Mouse (Mus musculus) urinary bladder, postnatal 4 days (tissue): ENCODE results near the gene Cd44.

Experiments used
- DNase-seq, 2 experiments: peaks; one replicate each; pipeline ENCODE4 v3.0.0; 2021 to 2022; ENCODE audit warnings: low spot score in 2 of 2

Cd44 gene

DNA sequence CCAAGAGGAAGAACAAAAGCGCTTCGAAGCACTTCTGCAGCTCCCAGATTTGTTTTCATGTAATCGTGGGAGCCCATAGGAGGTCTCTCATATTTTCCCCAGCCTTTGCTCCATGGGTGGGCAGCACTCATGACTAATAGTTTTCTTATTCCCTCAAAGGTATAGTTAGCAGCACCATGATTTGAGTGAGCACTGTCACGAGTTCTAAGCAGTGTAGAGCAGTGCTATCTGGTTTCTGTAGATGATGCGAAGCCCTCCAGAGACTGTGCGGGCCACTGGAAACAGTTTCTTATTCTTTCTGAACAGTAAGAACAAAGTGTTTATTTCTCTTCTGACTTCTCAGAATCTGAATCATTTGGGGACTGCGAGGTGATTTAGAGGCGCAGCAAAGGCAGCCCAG is 80.7 kb downstream of the Cd44 start:
- no peak for DNase-seq

- no peak for DNase-seq
Measured at GRCm38 (mm10) chr2:102820225-102820711, 81.2 kb downstream of the Cd44 start.

GRCm38 (mm10) chr2:102815289-102815809 is 86.1 kb downstream of the Cd44 start:
- DNase-seq, result no peak

- DNase-seq, result no peak
Measured at GRCm38 (mm10) chr2:102812756-102813155, 88.7 kb downstream of the Cd44 start.

GRCm38 (mm10) chr2:102809436-102809835 is 92.0 kb downstream of the Cd44 start:
- DNase-seq, result no peak

DNA sequence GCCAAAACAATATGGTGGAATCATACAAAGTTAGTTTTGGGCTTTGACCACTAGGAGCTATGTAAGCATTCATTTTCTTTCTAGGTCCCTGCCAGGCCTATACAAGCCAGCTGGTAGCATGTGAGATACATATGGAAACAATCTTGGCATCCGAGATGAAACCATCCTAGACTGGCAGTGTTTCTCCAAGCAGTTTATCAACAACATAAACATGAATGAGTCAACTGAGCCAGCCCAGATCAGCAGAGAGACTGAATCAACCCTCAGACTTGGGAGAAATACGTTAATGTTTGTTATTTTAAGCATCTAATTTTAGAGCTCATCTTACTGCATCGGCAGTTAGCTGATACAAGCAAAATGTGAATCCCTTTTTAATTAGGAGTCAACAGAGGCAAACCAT is 93.8 kb downstream of the Cd44 start:
- DNase-seq, result no peak

GRCm38 (mm10) chr2:102805761-102806496 is 95.5 kb downstream of the Cd44 start:
- no peak for DNase-seq

- DNase-seq, result no peak
Measured at GRCm38 (mm10) chr2:102805283-102805682, 96.2 kb downstream of the Cd44 start.

DNA sequence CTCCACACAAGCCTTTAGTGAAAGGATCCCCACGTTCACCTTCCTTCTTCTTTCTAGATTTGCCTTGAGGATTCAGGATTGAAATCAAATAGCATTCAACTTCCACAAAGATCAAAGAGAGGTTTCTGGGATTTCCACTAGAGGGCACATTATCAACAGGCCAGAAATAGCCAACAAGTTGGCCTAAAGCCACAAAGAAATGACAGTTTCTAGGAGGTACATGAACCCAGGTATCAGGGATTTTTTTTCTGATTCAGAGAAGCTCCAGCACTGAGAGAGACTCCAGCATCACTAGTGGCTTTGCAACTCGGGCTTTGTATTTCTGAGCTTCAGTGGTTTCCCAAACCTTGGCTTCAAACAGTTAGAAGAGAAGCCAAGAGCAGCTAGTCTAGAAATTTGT is 97.4 kb downstream of the Cd44 start:
- no peak for DNase-seq

- no peak for DNase-seq
Measured at GRCm38 (mm10) chr2:102801899-102802298, 99.6 kb downstream of the Cd44 start.

DNA sequence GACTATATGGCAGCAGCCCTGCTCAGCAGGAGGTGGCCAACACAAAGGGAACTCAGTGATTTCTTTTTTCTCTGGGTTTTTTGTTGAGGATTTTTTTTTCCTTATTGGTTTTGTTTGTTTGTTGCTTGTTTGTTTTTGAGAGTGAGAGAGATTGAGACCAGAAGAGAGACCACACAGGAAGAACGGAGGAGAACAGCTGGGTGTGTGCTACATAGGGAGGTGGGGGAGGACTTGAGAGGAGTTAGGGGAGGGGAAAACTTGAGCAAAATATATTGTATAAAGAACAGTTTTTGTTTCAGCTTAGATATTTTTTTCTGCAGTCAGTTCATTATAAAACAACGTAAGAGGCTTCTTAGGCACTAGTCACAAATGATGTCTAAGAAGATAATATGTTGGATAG is 103.3 kb downstream of the Cd44 start:
- no peak for DNase-seq

DNA sequence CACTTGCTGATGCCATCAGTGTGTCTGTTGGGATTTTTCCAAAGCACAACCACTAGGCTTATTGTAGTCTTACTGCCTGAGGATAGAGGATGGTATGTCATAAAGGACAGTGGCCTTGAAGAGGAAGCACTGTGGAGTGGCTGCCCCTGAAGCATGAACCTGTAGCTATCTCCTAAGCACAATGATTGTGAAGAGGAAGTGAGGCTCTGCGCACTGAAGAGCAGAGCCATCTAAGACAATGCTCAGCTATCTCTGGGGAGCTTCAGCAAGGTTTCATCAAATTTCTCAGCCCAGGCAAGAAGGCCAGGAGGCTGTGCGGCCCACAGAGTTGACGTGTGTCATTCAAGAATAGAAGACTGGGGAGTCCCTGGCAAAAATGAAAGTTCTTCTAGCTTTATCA is 106.4 kb downstream of the Cd44 start:
- DNase-seq, result no peak

DNA sequence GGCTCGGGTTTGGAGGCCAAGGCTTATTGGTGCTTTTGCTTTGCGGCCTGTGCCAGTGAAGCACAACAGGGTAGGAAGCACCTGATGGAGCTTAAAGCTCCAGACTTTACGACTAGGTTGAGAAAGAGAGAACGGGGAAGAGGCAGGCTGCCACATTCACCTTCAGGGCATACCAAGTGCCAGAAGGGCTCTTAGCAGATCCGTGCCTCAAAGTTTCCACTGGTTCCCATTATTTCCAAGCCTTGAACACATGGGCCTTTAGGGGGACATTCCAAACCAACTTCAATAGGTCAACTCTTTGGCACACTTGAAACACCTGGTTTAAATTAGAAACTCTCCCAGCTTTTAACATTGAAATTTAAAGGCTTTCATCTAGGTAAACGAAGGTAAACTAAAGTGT is 108.7 kb downstream of the Cd44 start:
- no peak for DNase-seq

DNA sequence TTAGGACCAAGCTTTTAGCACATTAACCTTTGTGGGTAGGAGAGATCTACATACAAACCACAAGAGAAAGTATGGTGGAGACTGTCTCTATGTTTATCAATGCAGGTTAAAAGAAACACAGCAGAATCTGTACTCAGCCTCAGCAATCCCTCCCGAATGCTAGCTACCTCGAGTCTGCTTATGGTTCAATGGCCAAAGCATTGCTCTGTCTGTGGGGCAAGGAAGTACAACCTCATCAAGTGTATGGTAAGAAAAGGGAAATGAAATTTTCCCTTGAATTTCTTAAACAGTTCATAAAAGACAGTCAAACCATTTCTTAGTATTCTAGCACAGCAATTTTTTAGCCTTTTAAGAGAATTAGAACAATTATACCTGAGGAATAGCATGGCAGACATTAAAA is 109.8 kb downstream of the Cd44 start:
- DNase-seq, result no peak

DNA sequence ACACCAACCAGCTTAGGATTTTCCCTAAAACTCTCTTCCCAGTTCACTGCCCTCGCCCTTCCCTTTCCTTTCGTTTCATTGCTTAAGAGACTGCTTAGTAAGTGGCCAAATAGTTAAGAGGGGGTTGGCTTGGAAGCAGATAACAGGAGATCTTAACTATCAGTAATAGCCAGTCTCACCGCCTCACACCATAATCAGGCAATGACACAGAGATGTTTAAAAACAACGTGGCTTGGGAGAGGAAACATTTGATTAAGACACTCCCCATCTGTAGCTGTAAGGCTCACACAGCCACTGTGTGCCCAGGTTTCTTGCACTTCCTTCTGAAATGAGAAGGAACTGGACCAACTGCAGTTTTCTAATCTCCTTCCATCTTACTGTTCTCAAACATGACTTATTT is 115.8 kb downstream of the Cd44 start:
- DNase-seq, result no peak

DNA sequence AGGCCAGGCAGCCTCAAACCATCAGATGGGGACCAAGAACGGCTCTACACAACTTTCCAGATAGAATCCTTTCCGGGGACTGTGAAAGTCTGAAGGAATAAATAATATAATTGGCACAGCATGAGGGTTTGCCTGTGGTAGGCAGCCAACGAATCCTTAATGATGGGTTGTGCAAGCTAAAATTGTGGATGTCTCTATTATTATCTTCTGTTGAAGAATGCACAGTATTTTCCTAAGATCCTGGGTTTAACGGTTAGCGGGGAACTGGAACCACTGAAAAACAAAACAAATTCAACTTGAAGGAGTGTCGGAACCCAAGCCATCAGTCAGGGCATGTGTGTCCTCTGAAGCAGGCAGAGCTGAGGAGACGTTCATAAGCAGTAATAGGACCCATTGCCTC is 118.7 kb downstream of the Cd44 start:
- DNase-seq, result no peak

DNA sequence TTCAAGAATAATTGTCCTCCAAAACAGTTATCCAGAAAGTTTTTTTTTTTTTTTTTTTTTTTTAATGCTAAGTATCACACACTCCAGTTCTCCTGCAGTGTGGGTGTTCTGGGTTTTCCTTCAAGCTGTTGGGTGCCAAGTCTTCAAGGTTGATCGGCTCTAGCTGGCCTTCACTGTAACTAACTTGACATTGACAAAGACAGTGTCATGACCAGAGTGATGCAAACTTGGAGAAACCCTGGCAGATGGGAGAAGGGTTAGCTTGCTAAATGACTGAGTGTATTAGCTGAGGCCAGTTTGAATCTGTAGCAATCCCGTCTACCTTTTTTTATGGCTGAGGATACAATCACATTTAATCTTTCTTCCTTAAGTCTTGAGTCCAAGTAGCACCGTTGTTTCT is 123.3 kb downstream of the Cd44 start:
- no peak for DNase-seq

- no peak for DNase-seq
Measured at GRCm38 (mm10) chr2:102775561-102775960, 125.9 kb downstream of the Cd44 start.

GRCm38 (mm10) chr2:102774700-102775099 is 126.8 kb downstream of the Cd44 start:
- DNase-seq, result no peak

GRCm38 (mm10) chr2:102772276-102772675 is 129.2 kb downstream of the Cd44 start:
- DNase-seq, result no peak

GRCm38 (mm10) chr2:102771304-102771703 is 130.2 kb downstream of the Cd44 start:
- no peak for DNase-seq

GRCm38 (mm10) chr2:102768267-102768666 is 133.2 kb downstream of the Cd44 start:
- DNase-seq, result no peak

DNA sequence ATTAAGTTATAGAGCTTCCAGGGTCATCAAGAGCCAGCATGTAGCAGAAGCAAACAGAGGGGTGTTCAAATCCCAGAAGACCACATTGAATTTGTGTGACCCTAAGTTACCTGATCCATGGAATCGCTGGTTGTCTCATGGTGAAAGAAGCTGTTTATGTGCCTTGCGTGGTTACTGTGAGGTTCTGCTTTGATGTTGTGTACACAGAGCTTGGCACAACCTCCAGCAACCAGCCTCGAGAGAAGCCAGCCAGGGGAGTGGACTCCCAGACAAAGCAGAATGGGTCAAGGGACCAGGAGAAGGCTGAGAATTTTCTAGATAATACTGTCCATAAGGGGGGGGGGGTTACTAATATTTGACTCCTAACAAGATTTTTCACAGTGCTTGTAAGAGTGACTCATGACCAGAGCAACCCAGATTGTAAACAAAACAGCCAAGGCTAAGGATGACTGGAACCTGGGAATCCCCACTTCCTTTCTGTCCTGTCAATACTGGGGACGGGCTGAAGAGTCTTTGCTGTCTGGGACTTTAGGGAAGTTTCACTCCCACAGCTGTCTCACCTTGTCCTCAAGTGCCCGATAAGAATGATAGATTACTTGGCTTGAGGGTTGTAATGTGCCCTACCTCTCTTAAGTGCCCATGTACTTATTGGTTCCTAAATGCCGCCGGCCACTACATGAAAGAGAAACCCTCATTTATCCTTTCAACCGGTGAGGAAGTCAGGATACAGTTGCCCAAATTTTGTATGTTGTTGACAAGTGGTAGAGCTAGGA is 136.7 kb downstream of the Cd44 start:
- DNase-seq, result no peak
